Mouse (Mus musculus) frontal cortex, adult 2 months (tissue): ENCODE measurements at regions not wholly inside any gene's neighbourhood (a gene's known extent, or its start where the extent isn't known, plus 50 kb on each side); places are given as distances from the start of the nearest gene placed in this dataset.
A peak's percentile ranks its signal among the peaks of the same experiment; 100 is the strongest.

Experiments used
- DNase-seq, 2 experiments: peaks; one replicate each; pipeline ENCODE4 v3.0.0; 2022; ENCODE audit warnings: low spot score in 1 of 2; ENCODE audit errors: extremely low spot score in 1 of 2

DNA sequence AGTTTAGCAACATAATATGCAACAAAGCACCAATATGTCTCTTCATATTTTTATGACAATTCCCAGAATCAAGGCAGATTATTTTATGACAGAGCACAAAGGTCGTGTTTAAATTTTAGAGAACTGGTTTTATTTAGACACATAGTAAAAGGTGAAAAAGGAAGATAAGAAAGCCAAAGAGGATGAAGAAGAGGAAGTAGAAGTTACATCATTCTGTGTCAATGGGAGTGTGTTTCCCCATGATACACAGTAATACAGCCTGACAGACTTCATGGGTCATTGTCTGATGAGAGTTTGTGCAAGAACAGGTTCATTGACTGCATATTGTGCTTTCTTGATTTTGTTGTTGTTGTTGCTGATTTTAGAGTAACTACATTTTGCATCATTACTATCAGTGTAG, 1053.7 kb upstream of the Adgrl3 start:
- no peak for DNase-seq

DNA sequence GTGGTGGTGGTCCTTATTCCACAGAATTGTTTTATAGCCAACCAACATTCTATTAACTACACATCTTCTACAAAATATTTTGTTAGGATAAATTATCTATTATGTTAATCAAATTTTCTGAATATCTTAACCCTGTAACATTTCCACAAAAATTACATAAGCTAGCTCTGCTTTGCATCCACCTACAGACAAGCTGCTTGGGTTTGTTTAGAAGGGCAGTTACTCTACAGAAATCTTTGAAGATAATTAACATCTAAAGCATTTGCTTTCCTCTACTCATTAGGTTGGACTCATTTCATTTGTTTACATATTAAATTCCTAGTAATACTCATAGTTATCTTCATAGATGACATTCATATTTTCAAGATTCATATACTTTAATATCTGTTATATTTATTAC, 1014.5 kb upstream of the Adgrl3 start:
- DNase-seq, result peak in 1 of 2 experiments; percentile 12

DNA sequence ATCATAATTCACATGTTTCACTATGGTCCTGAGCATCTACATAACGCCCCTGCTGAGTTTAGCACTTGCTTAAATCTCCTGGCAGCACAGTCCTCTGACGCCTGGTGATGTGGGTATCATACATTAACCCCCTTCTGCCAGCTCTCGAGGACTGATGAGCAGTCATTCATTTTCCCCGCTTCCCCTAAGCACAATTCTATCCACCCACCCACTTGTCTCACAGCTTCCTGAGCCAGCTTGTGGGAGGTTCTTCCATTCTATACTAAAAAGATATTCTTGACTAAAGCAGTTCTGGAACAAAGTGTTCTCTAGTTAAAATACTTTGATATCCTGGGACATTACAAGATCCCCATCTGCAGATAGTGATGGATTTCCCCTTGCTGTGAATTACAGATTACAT, 981.1 kb upstream of the Adgrl3 start:
- peak; percentile 69 to 74 for DNase-seq

DNA sequence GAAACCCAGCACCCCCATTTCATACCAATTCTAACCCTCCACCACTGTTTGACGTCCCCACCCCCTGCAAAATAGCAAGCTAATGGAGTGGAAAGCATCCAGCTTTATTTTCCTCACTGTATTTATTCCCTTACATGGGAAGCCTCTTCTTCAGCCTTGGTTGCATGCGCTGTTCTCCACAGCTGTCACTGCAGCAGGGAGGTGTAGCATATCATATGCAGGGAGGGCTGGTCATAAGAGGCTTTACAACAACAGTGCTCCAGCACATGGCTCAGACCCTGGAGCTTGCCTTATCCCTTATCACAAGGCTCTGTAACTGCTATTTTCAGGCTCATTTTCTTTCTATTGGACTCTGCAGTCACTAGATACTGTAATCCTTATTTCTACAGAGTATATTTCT, 980.5 kb upstream of the Adgrl3 start:
- peak in 1 of 2 experiments; percentile 16 for DNase-seq
